Mouse (Mus musculus): Measurements from ENCODE around the gene Tubd1. TPM values are rescaled to one million over a fixed set of nuclear protein-coding genes. Genes with fewer than 3 reads are reported as not detected.

Tubd1 gene
- polyA plus RNA-seq, 1 experiment: 6.6 TPM

DNA sequence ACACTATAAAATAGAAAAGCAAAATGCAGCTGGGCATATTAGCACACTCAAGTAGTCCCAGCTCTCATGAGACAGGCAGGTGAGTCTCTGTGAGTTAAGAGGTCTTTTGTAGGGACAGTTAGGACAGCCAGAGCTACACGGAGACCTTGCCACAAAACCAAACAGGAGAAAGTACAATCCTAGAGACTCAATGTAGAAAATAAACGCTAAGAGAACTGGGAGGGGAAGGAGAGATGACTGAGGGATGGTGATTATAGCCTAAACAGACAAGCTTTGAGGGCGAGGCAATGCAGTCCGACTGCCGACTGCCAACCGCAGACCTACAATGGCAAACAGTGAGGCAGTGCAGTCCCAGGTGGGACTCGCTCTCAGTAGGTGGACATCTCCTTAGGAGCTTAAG, 43.0 kb downstream of the Tubd1 start:
- TF ChIP-seq TCF12 (IDR thresholded peaks at IDR 0.05; ENCODE audit: insufficient read depth, poor library complexity, severe bottlenecking) (no peak), POLR2A (IDR thresholded peaks at IDR 0.05; ENCODE audit: insufficient read length, low read depth) (peak; percentile 65), POLR2AphosphoS2 (IDR thresholded peaks at IDR 0.05; ENCODE audit: insufficient read length, low read depth) (peak; percentile 70)
- Histone ChIP-seq H3K4me3 (peak overlapping the region; percentile 93), H3ac (ENCODE audit: control insufficient read depth, insufficient read length) (peak overlapping the region; percentile 4), H3K36me3 (ENCODE audit: control insufficient read depth, insufficient read depth) (peaks cover 44% of the 10 kb centered on the region), H3K27me3 (ENCODE audit: control insufficient read depth, insufficient read depth, insufficient read length) (no peaks in the 10 kb centered on the region), H3K79me2 (ENCODE audit: control insufficient read depth, insufficient read depth) (peaks cover 83% of the 10 kb centered on the region), H3K4me2 (ENCODE audit: low read depth) (peak overlapping the region; percentile 98)

DNA sequence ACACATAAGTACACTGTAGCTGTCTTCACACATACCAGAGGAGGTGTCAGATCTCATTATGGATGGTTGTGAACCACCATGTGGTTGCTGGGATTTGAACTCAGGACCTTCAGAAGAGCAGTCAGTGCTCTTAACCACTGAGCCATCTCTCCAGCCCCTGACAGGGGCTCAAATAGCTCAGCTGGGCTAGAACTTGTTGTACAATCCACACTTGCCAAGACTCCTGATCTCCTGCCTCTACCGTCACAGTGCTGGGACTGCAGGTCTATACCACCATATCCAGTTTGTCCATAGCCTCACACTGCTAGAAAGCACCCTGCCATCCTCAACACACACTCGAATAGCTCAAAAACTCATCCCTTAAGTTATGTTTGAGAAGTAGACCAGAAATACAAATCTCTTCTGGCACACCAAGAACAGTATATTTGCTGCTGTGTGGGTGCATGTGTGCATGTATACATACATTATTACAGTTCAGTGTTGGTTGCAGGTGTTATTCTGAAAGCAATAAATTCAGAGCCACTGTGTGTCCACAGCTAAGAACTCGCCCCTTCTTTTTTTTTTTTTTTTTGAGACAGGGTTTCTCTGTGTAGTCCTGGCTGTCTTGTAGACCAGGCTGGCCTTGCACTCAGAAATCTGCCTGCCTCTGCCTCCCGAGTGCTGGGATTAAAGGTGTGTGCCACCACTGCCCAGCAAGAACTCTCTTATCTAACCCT, 44.0 kb downstream of the Tubd1 start:
- peaks cover 35% of the 10 kb centered on the region for H3K36me3 ChIP-seq (ENCODE audit: control insufficient read depth, insufficient read depth)
- TF ChIP-seq MYOD1 (IDR thresholded peaks at IDR 0.05; ENCODE audit: control insufficient read depth in 1 of 3, insufficient read length in 2 of 3, low read depth in 2 of 3) (no peak), REST (IDR thresholded peaks at IDR 0.05; ENCODE audit: insufficient read depth, insufficient read length) (no peak), MAX (IDR thresholded peaks at IDR 0.05; ENCODE audit: low read depth) (no peak), TCF12 (IDR thresholded peaks at IDR 0.05; ENCODE audit: insufficient read depth, poor library complexity, severe bottlenecking) (no peak), POLR2A (IDR thresholded peaks at IDR 0.05; ENCODE audit: insufficient read length, low read depth) (no peak), POLR2AphosphoS2 (IDR thresholded peaks at IDR 0.05; ENCODE audit: insufficient read length, low read depth) (no peak)

DNA sequence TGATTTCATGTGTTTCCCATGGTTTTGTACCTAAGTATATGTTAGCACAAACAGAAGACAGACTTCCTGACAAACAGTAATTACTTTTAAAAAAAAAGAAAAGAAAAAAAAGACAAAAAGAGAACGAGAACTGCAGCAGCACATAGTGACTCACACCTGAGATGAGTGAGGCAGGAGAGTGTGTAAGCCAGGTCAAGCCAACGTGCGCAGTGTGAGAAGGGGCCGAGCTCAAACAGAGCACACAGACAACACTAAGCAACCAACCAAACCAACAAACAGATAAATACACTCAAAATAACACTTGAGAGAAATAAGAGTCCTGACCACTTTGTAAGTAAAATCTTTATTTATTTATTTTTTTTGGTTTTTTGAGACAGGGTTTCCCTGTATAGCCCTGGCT, 45.3 kb downstream of the Tubd1 start:
- peak overlapping the region; percentile 21 for H3K4me2 ChIP-seq (ENCODE audit: low read depth)
- no peak overlapping the region for H3ac ChIP-seq (ENCODE audit: control insufficient read depth, insufficient read length)
- peaks cover 23% of the 10 kb centered on the region for H3K36me3 ChIP-seq (ENCODE audit: control insufficient read depth, insufficient read depth)
- H3K79me2 ChIP-seq (ENCODE audit: control insufficient read depth, insufficient read depth): peaks cover 79% of the 10 kb centered on the region
- TF ChIP-seq MAX (IDR thresholded peaks at IDR 0.05; ENCODE audit: low read depth): no peak
- TF ChIP-seq POLR2A (IDR thresholded peaks at IDR 0.05; ENCODE audit: insufficient read length, low read depth): peak; percentile 39
- H3K4me3 ChIP-seq: no peak overlapping the region
- H3K27me3 ChIP-seq (ENCODE audit: control insufficient read depth, insufficient read depth, insufficient read length): no peaks in the 10 kb centered on the region

More for the DNA sequence above, 44.0 kb downstream of the Tubd1 start:
- Histone ChIP-seq H3K4me2 (ENCODE audit: low read depth) (peak overlapping the region; percentile 98), H3K27me3 (ENCODE audit: control insufficient read depth, insufficient read depth, insufficient read length) (no peaks in the 10 kb centered on the region), H3K79me2 (ENCODE audit: control insufficient read depth, insufficient read depth) (peaks cover 79% of the 10 kb centered on the region), H3ac (ENCODE audit: control insufficient read depth, insufficient read length) (no peak overlapping the region), H3K4me3 (peak overlapping the region; percentile 93)

DNA sequence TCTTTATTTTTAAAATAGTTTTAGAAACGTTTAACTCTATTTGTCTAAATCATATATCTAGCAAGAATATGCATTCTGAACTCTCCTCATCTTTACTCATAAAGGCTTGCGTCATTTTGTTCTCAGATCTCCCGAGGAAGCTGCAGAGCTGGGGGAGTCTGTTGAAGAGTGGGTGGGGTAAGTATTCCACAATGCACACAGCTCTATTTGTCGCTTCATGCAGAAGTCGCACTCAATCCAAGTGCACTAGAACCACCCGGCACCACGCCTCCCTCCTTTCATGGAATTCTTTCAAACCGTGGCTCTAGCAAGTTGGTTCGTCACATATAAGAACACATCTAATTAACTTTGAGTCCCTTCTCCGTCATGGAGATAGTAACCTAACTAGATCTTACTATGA, 45.8 kb downstream of the Tubd1 start:
- no peaks in the 10 kb centered on the region for H3K27me3 ChIP-seq (ENCODE audit: control insufficient read depth, insufficient read depth, insufficient read length)

DNA sequence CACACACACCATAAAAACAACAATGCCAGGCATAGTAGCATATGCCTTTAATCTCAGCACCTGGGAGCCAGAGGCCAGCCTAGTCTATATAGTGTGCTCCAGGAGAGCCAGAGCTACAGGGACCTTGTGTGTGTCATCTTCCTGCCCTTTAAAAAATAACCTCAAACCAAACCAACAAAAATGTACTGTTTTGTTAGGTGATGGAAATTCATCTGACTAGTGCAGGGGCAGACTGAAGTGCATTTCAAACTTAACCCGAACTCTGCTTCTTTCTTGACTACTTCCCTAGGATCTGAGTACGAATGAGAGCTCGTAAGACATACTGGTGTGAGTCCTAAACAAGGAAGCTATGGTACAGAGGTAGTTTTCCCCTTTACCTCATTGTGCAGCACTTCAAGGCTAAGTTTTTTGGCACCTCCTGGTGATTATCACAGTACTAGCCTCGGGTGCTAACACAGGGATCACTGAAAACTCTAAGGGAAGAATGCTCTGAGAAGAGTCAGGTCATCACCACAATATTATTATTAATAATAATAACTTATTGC, 46.6 kb downstream of the Tubd1 start:
- TF ChIP-seq POLR2A (IDR thresholded peaks at IDR 0.05; ENCODE audit: insufficient read length, low read depth): no peak
- no peak for TF ChIP-seq MAX (IDR thresholded peaks at IDR 0.05; ENCODE audit: low read depth)
- TF ChIP-seq CEBPB (IDR thresholded peaks at IDR 0.05; ENCODE audit: insufficient read depth, poor library complexity, severe bottlenecking): no peak
- TF ChIP-seq POLR2AphosphoS2 (IDR thresholded peaks at IDR 0.05; ENCODE audit: insufficient read length, low read depth): no peak
- no peak for TF ChIP-seq E2F4 (IDR thresholded peaks at IDR 0.05; ENCODE audit: insufficient read depth)
- no peak for TF ChIP-seq MYOD1 (IDR thresholded peaks at IDR 0.05; ENCODE audit: control insufficient read depth in 1 of 3, insufficient read length in 2 of 3, low read depth in 2 of 3)
- no peak for TF ChIP-seq TCF12 (IDR thresholded peaks at IDR 0.05; ENCODE audit: insufficient read depth, poor library complexity, severe bottlenecking)
- TF ChIP-seq SRF (IDR thresholded peaks at IDR 0.05; ENCODE audit: control insufficient read depth, insufficient read length, low read depth): no peak
- no peak for TF ChIP-seq USF1 (IDR thresholded peaks at IDR 0.05; ENCODE audit: low read depth)
- no peak for TF ChIP-seq TCF3 (IDR thresholded peaks at IDR 0.05; ENCODE audit: insufficient read length, low read depth)
- no peak for TF ChIP-seq REST (IDR thresholded peaks at IDR 0.05; ENCODE audit: insufficient read depth, insufficient read length)
- no peak for TF ChIP-seq MYOG (IDR thresholded peaks at IDR 0.05; ENCODE audit: control insufficient read depth in 1 of 3, insufficient read depth in 1 of 3, insufficient read length in 2 of 3, low read depth in 2 of 3)

More for the DNA sequence above, 45.8 kb downstream of the Tubd1 start:
- H3K4me3 ChIP-seq: no peak overlapping the region
- H3K4me2 ChIP-seq (ENCODE audit: low read depth): peak overlapping the region; percentile 78
- TF ChIP-seq TCF12 (IDR thresholded peaks at IDR 0.05; ENCODE audit: insufficient read depth, poor library complexity, severe bottlenecking) (no peak), TCF3 (IDR thresholded peaks at IDR 0.05; ENCODE audit: insufficient read length, low read depth) (no peak), MYOG (IDR thresholded peaks at IDR 0.05; ENCODE audit: control insufficient read depth in 1 of 3, insufficient read depth in 1 of 3, insufficient read length in 2 of 3, low read depth in 2 of 3) (no peak), POLR2A (IDR thresholded peaks at IDR 0.05; ENCODE audit: insufficient read length, low read depth) (no peak), POLR2AphosphoS2 (IDR thresholded peaks at IDR 0.05; ENCODE audit: insufficient read length, low read depth) (no peak), CEBPB (IDR thresholded peaks at IDR 0.05; ENCODE audit: insufficient read depth, poor library complexity, severe bottlenecking) (no peak)
- peaks cover 79% of the 10 kb centered on the region for H3K79me2 ChIP-seq (ENCODE audit: control insufficient read depth, insufficient read depth)
- no peak overlapping the region for H3ac ChIP-seq (ENCODE audit: control insufficient read depth, insufficient read length)
- peaks cover 18% of the 10 kb centered on the region for H3K36me3 ChIP-seq (ENCODE audit: control insufficient read depth, insufficient read depth)

More for the DNA sequence above, 46.6 kb downstream of the Tubd1 start:
- peak overlapping the region; percentile 78 for H3K4me2 ChIP-seq (ENCODE audit: low read depth)
- H3K36me3 ChIP-seq (ENCODE audit: control insufficient read depth, insufficient read depth): peaks cover 15% of the 10 kb centered on the region
- H3K27me3 ChIP-seq (ENCODE audit: control insufficient read depth, insufficient read depth, insufficient read length): no peaks in the 10 kb centered on the region
- no peak overlapping the region for H3K4me3 ChIP-seq
- no peak overlapping the region for H3ac ChIP-seq (ENCODE audit: control insufficient read depth, insufficient read length)
- H3K79me2 ChIP-seq (ENCODE audit: control insufficient read depth, insufficient read depth): peaks cover 79% of the 10 kb centered on the region
